Mouse (Mus musculus) CH12.LX (cell line): ENCODE measurements at regions not wholly inside any gene's neighbourhood (a gene's known extent, or its start where the extent isn't known, plus 50 kb on each side); places are given as distances from the start of the nearest gene placed in this dataset.

Source experiments
- DNase-seq: peaks from one replicate; pipeline ENCODE4 v3.0.0-alpha.2; 2013; ENCODE audit errors: extremely low read depth
- H3K27ac ChIP-seq: 2 replicates; pipeline ENCODE4 v1.5.1; 2012; ENCODE audit warnings: low read depth, mild to moderate bottlenecking, control low read depth, moderate library complexity; ENCODE audit not compliant: insufficient read depth
- H3K27me3 ChIP-seq: replicated peaks from 2 replicates; pipeline ENCODE3; 2012; ENCODE audit warnings: inconsistent platforms
- H3K36me3 ChIP-seq, 2 experiments: replicated peaks in 1 of 2; 2 replicates each; pipeline versions ENCODE3 to v1.6.1; 2012; ENCODE audit warnings: inconsistent platforms in 1 of 2, low read length in 1 of 2, mild to moderate bottlenecking in 1 of 2, mixed read lengths in 1 of 2, moderate library complexity in 1 of 2; ENCODE audit not compliant: control insufficient read depth in 1 of 2, insufficient read depth in 1 of 2
- H3K4me1 ChIP-seq, 2 experiments: 2 replicates each; pipeline ENCODE4 v1.6.1; 2012; ENCODE audit warnings: inconsistent platforms in 1 of 2, moderate library complexity in 1 of 2; ENCODE audit not compliant: insufficient read depth in 2 of 2, control insufficient read depth in 1 of 2
- H3K4me2 ChIP-seq: 2 replicates; pipeline ENCODE4 v1.6.1; 2012; ENCODE audit warnings: low read depth, mild to moderate bottlenecking, control low read depth; ENCODE audit not compliant: poor library complexity, insufficient read depth, severe bottlenecking
- H3K4me3 ChIP-seq, 3 experiments: fragments of 150-350 bp in 1 of 3; sonication (generic) in 1 of 3; replicated peaks in 1 of 3; 2 replicates each; pipeline versions ENCODE3 to v1.5.1; 2011 to 2012; ENCODE audit warnings: low read depth in 2 of 3, low read length in 2 of 3, mild to moderate bottlenecking in 2 of 3, moderate library complexity in 2 of 3, control low read depth in 1 of 3, improper control_type of control experiment in 1 of 3, inconsistent platforms in 1 of 3, mixed read lengths in 1 of 3; ENCODE audit not compliant: poor library complexity in 1 of 3
- H3K79me2 ChIP-seq: replicated peaks from 2 replicates; pipeline ENCODE4 v1.6.1; 2012; ENCODE audit warnings: mild to moderate bottlenecking, moderate library complexity; ENCODE audit not compliant: control insufficient read depth, poor library complexity, insufficient read depth, severe bottlenecking; ENCODE audit errors: extremely low read depth
- H3K9ac ChIP-seq: 2 replicates; pipeline ENCODE4 v1.6.1; 2012; ENCODE audit warnings: low read depth, mild to moderate bottlenecking, control low read depth, moderate library complexity; ENCODE audit not compliant: insufficient read depth
- H3K9me3 ChIP-seq: replicated peaks from 2 replicates; pipeline ENCODE3; 2012; ENCODE audit warnings: low read length, inconsistent platforms, mixed read lengths
- CHD2 ChIP-seq: IDR thresholded peaks from 2 replicates; pipeline ENCODE4 v1.6.1; 2011; ENCODE audit warnings: low read length, improper control_type of control experiment
- ELF1 ChIP-seq: IDR thresholded peaks from 2 replicates; pipeline ENCODE4 v1.6.1; 2014; ENCODE audit warnings: low read depth, mild to moderate bottlenecking, inconsistent platforms, low read length, improper control_type of control experiment
- ETS1 ChIP-seq: conservative IDR thresholded peaks from 2 replicates; pipeline ENCODE4 v1.6.1; 2012; ENCODE audit warnings: low read depth, mild to moderate bottlenecking, inconsistent platforms, low read length, improper control_type of control experiment, moderate library complexity
- GABPA ChIP-seq: IDR thresholded peaks from 2 replicates; pipeline ENCODE4 v1.6.1; 2012; ENCODE audit warnings: low read depth, low read length, improper control_type of control experiment, inconsistent platforms; ENCODE audit not compliant: insufficient replicate concordance
- HCFC1 ChIP-seq: IDR thresholded peaks from 2 replicates; pipeline ENCODE4 v1.6.1; 2012; ENCODE audit warnings: low read depth, mild to moderate bottlenecking, inconsistent platforms, low read length, improper control_type of control experiment
- IRF4 ChIP-seq: IDR thresholded peaks from 2 replicates; pipeline ENCODE4 v1.6.1; 2014; ENCODE audit warnings: low read depth, mild to moderate bottlenecking, inconsistent platforms, low read length, improper control_type of control experiment
- JUN ChIP-seq: IDR thresholded peaks from 2 replicates; pipeline ENCODE4 v1.6.1; 2011; ENCODE audit warnings: low read depth, mild to moderate bottlenecking, low read length, improper control_type of control experiment, moderate library complexity; ENCODE audit not compliant: insufficient read depth
- KAT2A ChIP-seq: IDR thresholded peaks from 2 replicates; pipeline ENCODE4 v1.6.1; 2012; ENCODE audit warnings: low read length, improper control_type of control experiment, inconsistent platforms; ENCODE audit not compliant: insufficient replicate concordance
- MAZ ChIP-seq: IDR thresholded peaks from 2 replicates; pipeline ENCODE4 v1.6.1; 2012; ENCODE audit warnings: low read depth, mild to moderate bottlenecking, inconsistent platforms, low read length, improper control_type of control experiment, moderate library complexity
- MEF2A ChIP-seq: IDR thresholded peaks from 2 replicates; pipeline ENCODE4 v1.6.1; 2014; ENCODE audit warnings: low read depth, mild to moderate bottlenecking, inconsistent platforms, low read length, improper control_type of control experiment, borderline replicate concordance
- MXI1 ChIP-seq: IDR thresholded peaks from 2 replicates; pipeline ENCODE4 v1.6.1; 2011; ENCODE audit warnings: mild to moderate bottlenecking, low read depth, low read length, improper control_type of control experiment
- NELFE ChIP-seq: IDR thresholded peaks from 2 replicates; pipeline ENCODE4 v1.6.1; 2011; ENCODE audit warnings: low read depth, low read length, improper control_type of control experiment
- POLR2A ChIP-seq: IDR thresholded peaks from 2 replicates; pipeline ENCODE4 v1.6.1; 2011; ENCODE audit warnings: low read depth, mild to moderate bottlenecking, improper control_type of control experiment, low read length
- RAD21 ChIP-seq: IDR thresholded peaks from 2 replicates; pipeline ENCODE4 v1.6.1; 2011; ENCODE audit warnings: low read depth, mild to moderate bottlenecking, low read length, improper control_type of control experiment, moderate library complexity
- RCOR1 ChIP-seq: conservative IDR thresholded peaks from 2 replicates; pipeline ENCODE4 v1.6.1; 2012; ENCODE audit warnings: low read depth, mild to moderate bottlenecking, inconsistent platforms, low read length, improper control_type of control experiment
- TCF12 ChIP-seq: IDR thresholded peaks from 2 replicates; pipeline ENCODE4 v1.6.1; 2014; ENCODE audit warnings: low read depth, mild to moderate bottlenecking, inconsistent platforms, low read length, improper control_type of control experiment
- USF1 ChIP-seq: IDR thresholded peaks from 2 replicates; pipeline ENCODE4 v1.6.1; 2014; ENCODE audit warnings: low read depth, mild to moderate bottlenecking, inconsistent platforms, low read length, improper control_type of control experiment
- ZKSCAN1 ChIP-seq: IDR thresholded peaks from 2 replicates; pipeline ENCODE4 v1.6.1; 2012; ENCODE audit warnings: low read depth, inconsistent platforms, low read length, improper control_type of control experiment, borderline replicate concordance
- ZMIZ1 ChIP-seq: IDR thresholded peaks from 2 replicates; pipeline ENCODE4 v1.6.1; 2012; ENCODE audit warnings: low read depth, mild to moderate bottlenecking, inconsistent platforms, low read length, improper control_type of control experiment
- ZNF384 ChIP-seq: IDR thresholded peaks from 2 replicates; pipeline ENCODE4 v1.6.1; 2012; ENCODE audit warnings: low read depth, low read length, improper control_type of control experiment, inconsistent platforms
- dilution Hi-C: fragments of 300-500 bp; cut with MboI; formaldehyde crosslinking; loops from 2 replicates; pipeline ENCODE4 v1.14.3; 2020; ENCODE audit warnings: low sequenced_read_pairs; ENCODE audit not compliant: extremely low pct_unique_long_range_greater_than_20kb, extremely low pct_ligation_motif_present
- in situ Hi-C: fragments of 300-500 bp; cut with MboI; formaldehyde crosslinking; loops from 3 replicates; pipeline ENCODE4 v1.14.3; 2019; ENCODE audit warnings: low sequenced_read_pairs, low pct_ligation_motif_present, low pct_unique_long_range_greater_than_20kb, mixed read lengths

- H3K79me2 ChIP-seq = no peaks in the 10 kb centered on the region
- no peaks in the 10 kb centered on the region for H3K9me3 ChIP-seq
- H3K9ac ChIP-seq = no peak overlapping the region
- in situ Hi-C loops = no loop called here
- H3K27ac ChIP-seq = no peak overlapping the region
- H3K36me3 ChIP-seq = no peaks in the 10 kb centered on the region
- dilution Hi-C loops = no loop called here
- TF ChIP-seq POLR2A = no peak
- no peak for TF ChIP-seq ZMIZ1
- no peak for TF ChIP-seq MEF2A
- no peak for TF ChIP-seq TCF12
- no peak for TF ChIP-seq RCOR1
- TF ChIP-seq ETS1 = no peak
- TF ChIP-seq GABPA = no peak
- TF ChIP-seq CHD2 = no peak
- TF ChIP-seq ZKSCAN1 = no peak
- TF ChIP-seq NELFE = no peak
- H3K4me1 ChIP-seq = no peaks in the 10 kb centered on the region
- no peak overlapping the region for H3K4me3 ChIP-seq
- H3K27me3 ChIP-seq = peaks cover 95% of the 10 kb centered on the region
- H3K4me2 ChIP-seq = no peak overlapping the region
- DNase-seq = no peak
These were observed 184.4 kb downstream of the Tmem132e start for GRCm38 (mm10) chr11:82573126-82573525.

DNA sequence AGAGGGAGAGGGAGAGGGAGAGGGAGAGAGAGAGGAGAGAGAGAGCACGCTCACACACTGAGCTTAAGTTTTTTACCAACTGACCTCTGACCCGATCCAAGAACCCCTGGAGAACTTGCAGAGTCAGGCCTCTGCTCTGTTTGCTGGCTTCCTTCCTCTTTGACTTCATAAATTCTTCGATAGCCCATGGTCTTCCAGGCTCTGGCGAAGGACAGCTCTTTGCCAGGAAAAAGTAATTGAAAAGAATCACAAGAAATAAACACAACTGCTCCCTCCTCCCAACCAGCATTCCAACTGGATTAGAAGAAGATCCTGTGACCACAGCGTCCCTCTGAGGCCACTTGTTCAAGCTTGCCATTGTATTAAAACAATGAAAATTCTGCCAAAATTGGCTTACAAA, 182.8 kb downstream of the Tmem132e start:
- dilution Hi-C loops (no loop called here), in situ Hi-C loops (no loop called here)
- Histone ChIP-seq H3K4me3 (no peak overlapping the region), H3K4me1 (no peaks in the 10 kb centered on the region), H3K79me2 (no peaks in the 10 kb centered on the region), H3K27me3 (peaks cover 95% of the 10 kb centered on the region), H3K4me2 (no peak overlapping the region), H3K9me3 (no peaks in the 10 kb centered on the region), H3K27ac (no peak overlapping the region), H3K9ac (no peak overlapping the region), H3K36me3 (no peaks in the 10 kb centered on the region)
- DNase-seq = no peak
- TF ChIP-seq ZNF384 (no peak), RAD21 (no peak), ELF1 (no peak), ETS1 (no peak), USF1 (no peak), GABPA (no peak), HCFC1 (no peak), MXI1 (no peak), IRF4 (no peak), MAZ (no peak), KAT2A (no peak), JUN (no peak), ZKSCAN1 (no peak)
